Mouse (Mus musculus) lung, adult 2 months (tissue): Measurements from ENCODE around the gene A930017K11Rik.
A peak's percentile ranks its signal among the peaks of the same experiment; 100 is the strongest.

Source experiments
- CTCF ChIP-seq: fragments of 200-500 bp; IDR thresholded peaks from 2 replicates; pipeline ENCODE4 v1.5.1; 2011; ENCODE audit warnings: mild to moderate bottlenecking, low read length, control low read depth; ENCODE audit not compliant: insufficient read depth
- POLR2A ChIP-seq: fragments of 200-500 bp; IDR thresholded peaks from 2 replicates; pipeline ENCODE4 v1.6.1; 2011; ENCODE audit warnings: low read depth, mild to moderate bottlenecking, control low read depth, low read length, borderline replicate concordance; ENCODE audit errors: extremely low read depth

DNA sequence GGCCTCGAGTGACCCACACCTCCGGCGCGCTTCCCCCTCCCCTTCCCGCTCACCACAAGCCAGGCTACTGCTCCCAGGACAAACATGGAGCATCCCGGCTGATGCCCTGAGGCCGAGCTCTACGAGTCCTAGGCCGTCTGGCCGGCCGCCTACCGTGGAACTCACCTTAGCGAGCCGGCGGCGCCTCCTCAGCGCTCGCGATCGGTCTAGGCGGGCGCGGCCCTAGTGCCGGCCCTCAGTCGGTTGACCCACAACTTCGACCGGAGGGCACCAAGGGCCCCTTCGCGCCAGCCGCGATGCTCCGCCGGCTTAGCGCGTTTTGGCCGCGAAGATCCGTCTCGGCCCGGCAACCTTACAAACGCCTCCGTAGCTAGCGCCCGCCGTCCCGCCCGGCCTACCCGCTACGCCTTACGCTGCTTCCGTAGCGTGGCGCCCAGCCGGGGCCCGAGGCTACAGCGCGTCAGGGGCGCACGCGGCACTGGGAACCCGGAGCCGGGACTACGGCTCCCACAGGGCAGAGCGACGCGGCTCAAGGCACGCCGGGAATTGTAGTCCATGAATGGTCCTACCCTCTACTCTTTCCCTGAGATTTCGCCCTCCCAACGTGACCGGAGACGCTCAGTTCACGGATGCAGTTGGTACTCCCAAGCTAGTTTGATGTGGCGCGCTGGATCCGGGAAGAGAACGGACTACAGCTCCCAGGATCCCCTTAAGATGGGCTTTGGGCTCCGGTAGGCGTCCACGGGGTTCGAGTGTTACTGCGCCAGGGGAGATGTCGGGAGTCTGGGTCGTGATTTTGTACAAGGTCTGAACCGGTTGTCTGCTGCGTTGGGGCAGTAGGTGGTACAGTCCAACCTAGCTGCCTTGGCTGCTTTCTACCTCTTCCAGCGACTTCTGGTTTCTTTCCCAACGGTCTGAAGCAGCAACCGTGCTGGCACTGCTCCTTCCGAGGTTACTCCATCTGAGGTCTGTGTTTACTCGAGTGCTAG is 33.2 kb upstream of the A930017K11Rik start, which contains the start of gene Capn15:
- TF ChIP-seq POLR2A = peak; percentile 50; the same call in 1 of the 2 replicates
- no peak for TF ChIP-seq CTCF
